Mouse (Mus musculus): ENCODE measurements at regions not wholly inside any gene's neighbourhood (a gene's known extent, or its start where the extent isn't known, plus 50 kb on each side); places are given as distances from the start of the nearest gene placed in this dataset.
A peak's percentile ranks its signal among the peaks of the same experiment; 100 is the strongest.

GRCm38 (mm10) chr2:106318695-106319266 lies 315.4 kb upstream of the Dnajc24 start:
- Histone ChIP-seq H3K27me3 (replicated peaks) (no peaks in the 10 kb centered on the region), H3K4me3 (no peak overlapping the region), H3K27ac (no peak overlapping the region), H3K9ac (no peak overlapping the region), H3K36me3 (replicated peaks) (no peaks in the 10 kb centered on the region), H3K9me3 (no peaks in the 10 kb centered on the region), H3K4me2 (no peak overlapping the region), H3K4me1 (no peaks in the 10 kb centered on the region)
- ATAC-seq (replicated peaks), result peak; percentile 89
- WGBS, result 78% methylated on average over 3 of the region's 3 CpGs

- no peaks in the 10 kb centered on the region for H3K36me3 ChIP-seq (replicated peaks)
- H3K9me3 ChIP-seq, result no peaks in the 10 kb centered on the region
- no peak for ATAC-seq (replicated peaks)
- WGBS, result 81% methylated on average over 6 of the region's 6 CpGs
- H3K4me3 ChIP-seq, result no peak overlapping the region
- no peaks in the 10 kb centered on the region for H3K4me1 ChIP-seq
- H3K9ac ChIP-seq, result no peak overlapping the region
- H3K4me2 ChIP-seq, result no peak overlapping the region
- no peak overlapping the region for H3K27ac ChIP-seq
- no peaks in the 10 kb centered on the region for H3K27me3 ChIP-seq (replicated peaks)
These were observed 343.4 kb upstream of the Dnajc24 start for GRCm38 (mm10) chr2:106346781-106347180.

GRCm38 (mm10) chr2:106347249-106347648 lies 343.9 kb upstream of the Dnajc24 start:
- Histone ChIP-seq H3K9ac (no peak overlapping the region), H3K9me3 (no peaks in the 10 kb centered on the region), H3K27ac (no peak overlapping the region), H3K27me3 (replicated peaks) (no peaks in the 10 kb centered on the region), H3K4me3 (no peak overlapping the region), H3K36me3 (replicated peaks) (no peaks in the 10 kb centered on the region), H3K4me1 (no peaks in the 10 kb centered on the region), H3K4me2 (no peak overlapping the region)
- no peak for ATAC-seq (replicated peaks)
- 91% methylated on average over 7 of the region's 7 CpGs for WGBS

DNA sequence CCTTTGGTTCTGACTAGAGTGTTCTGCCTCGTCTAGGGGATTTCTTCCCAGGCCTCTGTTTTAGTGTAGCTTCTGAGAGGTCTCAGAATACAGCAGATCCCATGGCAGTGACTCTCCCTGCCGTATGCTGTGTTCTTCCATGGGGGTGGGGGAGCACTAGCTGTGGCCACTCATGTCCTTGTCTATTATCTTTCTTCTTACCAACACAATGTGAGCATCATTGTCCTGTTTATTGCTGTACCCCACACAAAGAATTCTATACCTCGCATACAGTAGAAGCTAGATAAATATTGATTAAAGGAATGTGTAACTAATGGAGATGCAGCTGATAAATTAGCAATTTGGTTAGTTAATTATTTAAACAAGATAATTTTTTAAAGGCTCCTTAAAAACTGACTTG lies 337.5 kb upstream of the Mpped2 start:
- WGBS, result 78% methylated on average over 3 of the region's 3 CpGs
- peak; percentile 64 for ATAC-seq (replicated peaks)

DNA sequence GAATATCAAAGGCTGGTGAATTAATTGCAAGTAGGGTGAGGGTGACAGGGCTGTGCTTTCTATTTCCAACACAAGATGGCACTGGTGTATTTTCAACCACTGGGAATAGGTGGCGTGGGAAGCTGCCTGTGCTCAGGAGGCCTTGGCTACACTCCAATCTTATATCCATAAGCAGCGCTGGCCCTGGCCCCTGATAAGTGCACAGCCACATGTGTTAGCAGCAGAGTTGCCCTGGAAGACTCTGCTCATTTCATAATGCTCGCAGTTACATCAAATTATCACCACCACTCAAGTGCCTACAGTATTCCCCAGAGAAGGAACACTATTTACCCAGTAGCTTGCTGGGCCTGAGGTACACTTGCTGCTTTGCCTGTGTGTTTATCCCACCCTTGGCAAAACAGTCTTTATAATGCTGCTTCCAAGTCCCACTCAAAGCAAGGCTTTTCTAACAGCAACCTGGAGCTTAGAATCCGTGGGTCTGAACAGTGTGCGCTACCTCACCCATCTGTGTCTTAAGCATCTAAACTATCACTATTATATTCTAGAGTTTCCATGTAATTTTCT lies 337.0 kb upstream of the Mpped2 start:
- WGBS, result 45% methylated on average over 5 of the region's 5 CpGs
- Histone ChIP-seq H3K27ac (no peak overlapping the region), H3K27me3 (replicated peaks) (no peaks in the 10 kb centered on the region), H3K4me2 (no peak overlapping the region), H3K36me3 (replicated peaks) (no peaks in the 10 kb centered on the region), H3K4me1 (peaks cover 4% of the 10 kb centered on the region), H3K9ac (no peak overlapping the region), H3K9me3 (no peaks in the 10 kb centered on the region), H3K4me3 (no peak overlapping the region)
- ATAC-seq (replicated peaks), result peak; percentile 95

More for the DNA sequence above, 337.5 kb upstream of the Mpped2 start:
- Histone ChIP-seq H3K4me2 (no peak overlapping the region), H3K36me3 (replicated peaks) (no peaks in the 10 kb centered on the region), H3K4me1 (peaks cover 4% of the 10 kb centered on the region), H3K9me3 (no peaks in the 10 kb centered on the region), H3K4me3 (no peak overlapping the region), H3K27me3 (replicated peaks) (no peaks in the 10 kb centered on the region), H3K9ac (no peak overlapping the region), H3K27ac (no peak overlapping the region)

DNA sequence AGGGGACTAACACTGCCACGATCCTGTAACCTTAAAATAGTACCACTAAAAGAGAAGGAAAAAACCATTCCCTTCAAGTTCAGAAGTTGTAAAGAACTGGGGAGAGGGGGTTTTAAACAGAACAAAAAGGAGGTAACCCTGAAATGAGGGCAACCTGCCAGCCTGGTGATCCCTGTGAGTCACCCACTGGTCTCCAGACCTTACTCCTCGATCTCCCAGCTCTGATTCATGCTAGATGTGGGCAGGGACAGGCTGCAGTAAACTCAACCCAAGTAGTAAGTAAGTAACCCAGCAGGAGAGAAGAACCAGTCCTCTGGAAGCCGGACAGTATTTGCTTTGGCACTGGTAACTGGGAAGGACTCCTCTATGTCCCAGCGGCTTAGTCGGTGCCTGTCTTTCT lies 324.4 kb upstream of the Mpped2 start:
- H3K9ac ChIP-seq, result no peak overlapping the region
- no peaks in the 10 kb centered on the region for H3K4me1 ChIP-seq
- no peak overlapping the region for H3K4me2 ChIP-seq
- no peak overlapping the region for H3K4me3 ChIP-seq
- H3K9me3 ChIP-seq, result no peaks in the 10 kb centered on the region
- no peaks in the 10 kb centered on the region for H3K27me3 ChIP-seq (replicated peaks)
- no peak for ATAC-seq (replicated peaks)
- no peak overlapping the region for H3K27ac ChIP-seq
- H3K36me3 ChIP-seq (replicated peaks), result no peaks in the 10 kb centered on the region
- 86% methylated on average over 5 of the region's 5 CpGs for WGBS

- H3K27ac ChIP-seq, result no peak overlapping the region
- H3K36me3 ChIP-seq (replicated peaks), result no peaks in the 10 kb centered on the region
- H3K9ac ChIP-seq, result no peak overlapping the region
- no peaks in the 10 kb centered on the region for H3K9me3 ChIP-seq
- H3K27me3 ChIP-seq (replicated peaks), result no peaks in the 10 kb centered on the region
- H3K4me1 ChIP-seq, result no peaks in the 10 kb centered on the region
- ATAC-seq (replicated peaks), result no peak
- no peak overlapping the region for H3K4me2 ChIP-seq
- H3K4me3 ChIP-seq, result no peak overlapping the region
- 65% methylated on average over 14 of the region's 14 CpGs for whole genome bisulfite sequencing
These were observed 309.4 kb upstream of the Mpped2 start for GRCm38 (mm10) chr2:106383415-106384285.

GRCm38 (mm10) chr2:106384286-106384595 lies 308.8 kb upstream of the Mpped2 start:
- H3K27me3 ChIP-seq (replicated peaks), result no peaks in the 10 kb centered on the region
- no peaks in the 10 kb centered on the region for H3K9me3 ChIP-seq
- H3K27ac ChIP-seq, result no peak overlapping the region
- no peak overlapping the region for H3K9ac ChIP-seq
- no peak overlapping the region for H3K4me2 ChIP-seq
- WGBS, result 89% methylated on average over 5 of the region's 5 CpGs
- no peak for ATAC-seq (replicated peaks)
- H3K4me1 ChIP-seq, result no peaks in the 10 kb centered on the region
- no peak overlapping the region for H3K4me3 ChIP-seq
- no peaks in the 10 kb centered on the region for H3K36me3 ChIP-seq (replicated peaks)

- Histone ChIP-seq H3K9ac (no peak overlapping the region), H3K27ac (no peak overlapping the region), H3K4me3 (no peak overlapping the region), H3K4me2 (no peak overlapping the region), H3K9me3 (no peaks in the 10 kb centered on the region), H3K4me1 (no peaks in the 10 kb centered on the region), H3K36me3 (replicated peaks) (no peaks in the 10 kb centered on the region), H3K27me3 (replicated peaks) (no peaks in the 10 kb centered on the region)
- no peak for ATAC-seq (replicated peaks)
- 82% methylated on average over 3 of the region's 3 CpGs for WGBS
These were observed 308.2 kb upstream of the Mpped2 start for GRCm38 (mm10) chr2:106384842-106385241.

GRCm38 (mm10) chr2:106412158-106412557 lies 280.9 kb upstream of the Mpped2 start:
- Histone ChIP-seq H3K36me3 (replicated peaks) (no peaks in the 10 kb centered on the region), H3K9me3 (no peaks in the 10 kb centered on the region), H3K4me3 (no peak overlapping the region), H3K4me2 (no peak overlapping the region), H3K9ac (no peak overlapping the region), H3K4me1 (no peaks in the 10 kb centered on the region), H3K27me3 (replicated peaks) (no peaks in the 10 kb centered on the region), H3K27ac (no peak overlapping the region)
- ATAC-seq (replicated peaks), result 0 out of 2 replicates have a peak, but pooled peaks have one; percentile 14
- 69% methylated on average over 6 of the region's 6 CpGs for WGBS

- ATAC-seq (replicated peaks), result no peak
- no peak overlapping the region for H3K4me2 ChIP-seq
- H3K9me3 ChIP-seq, result no peaks in the 10 kb centered on the region
- H3K27me3 ChIP-seq (replicated peaks), result no peaks in the 10 kb centered on the region
- no peaks in the 10 kb centered on the region for H3K4me1 ChIP-seq
- WGBS, result 65% methylated on average over 7 of the region's 7 CpGs
- no peaks in the 10 kb centered on the region for H3K36me3 ChIP-seq (replicated peaks)
- no peak overlapping the region for H3K27ac ChIP-seq
- H3K4me3 ChIP-seq, result no peak overlapping the region
- no peak overlapping the region for H3K9ac ChIP-seq
These were observed 277.5 kb upstream of the Mpped2 start for GRCm38 (mm10) chr2:106415474-106416019.

DNA sequence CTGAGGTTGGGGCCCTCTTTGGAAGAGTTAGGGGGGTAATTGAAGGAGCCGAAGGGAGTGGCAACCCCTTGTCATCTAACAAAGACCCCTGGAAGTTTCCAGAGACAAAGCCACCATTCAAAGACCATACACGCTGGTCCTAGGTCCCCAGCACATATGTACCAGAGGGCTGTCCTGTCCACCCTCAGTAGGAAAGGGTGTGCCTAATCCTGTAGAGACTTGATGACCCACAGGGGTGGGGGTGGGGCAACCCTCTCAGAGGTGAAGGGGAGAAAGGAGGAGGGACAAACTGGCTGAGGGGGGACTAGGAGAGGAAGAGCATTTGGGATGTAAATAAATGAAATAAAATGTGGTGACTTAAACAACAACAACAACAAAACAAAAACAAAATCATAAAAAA lies 274.9 kb upstream of the Mpped2 start:
- H3K4me1 ChIP-seq, result no peaks in the 10 kb centered on the region
- no peak overlapping the region for H3K4me2 ChIP-seq
- no peaks in the 10 kb centered on the region for H3K27me3 ChIP-seq (replicated peaks)
- no peak overlapping the region for H3K9ac ChIP-seq
- no peaks in the 10 kb centered on the region for H3K36me3 ChIP-seq (replicated peaks)
- 36% methylated on average over 2 of the region's 2 CpGs for WGBS
- no peak overlapping the region for H3K27ac ChIP-seq
- no peaks in the 10 kb centered on the region for H3K9me3 ChIP-seq
- ATAC-seq (replicated peaks), result no peak
- H3K4me3 ChIP-seq, result no peak overlapping the region
